Mouse (Mus musculus): Measurements from ENCODE around the gene Iltifb. TPM values are rescaled to one million over a fixed set of nuclear protein-coding genes. Genes with fewer than 3 reads are reported as not detected.
"Not testable (repeated sequence)": the region's sequence is repeated elsewhere in the genome, so short reads cannot be mapped to it uniquely, and the experiment has no call there.

The Iltifb gene
- not detected in 2 replicates for polyA plus RNA-seq (2016; fragmentation: Nextera tagmentation; extraction: Ambion mirVana)

- WGBS (ENCODE audit: insufficient replicate concordance): 74% methylated on average over 6 of the region's 6 CpGs
These were observed at the start of gene Iltifb for GRCm38 (mm10) chr10:118294938-118295337. Gene Iltifb (minus strand): TSS chr10:118295038.

GRCm38 (mm10) chr10:118343155-118343554 is 48.3 kb upstream of the Iltifb start, which contains the start of gene Gm9046:
Gene Gm9046 (minus strand): TSS chr10:118343255.
- not testable (repeated sequence) for H3K9ac ChIP-seq; H3K27me3 ChIP-seq (replicated peaks); H3K27ac ChIP-seq; H3K4me3 ChIP-seq; H3K36me3 ChIP-seq; H3K9me3 ChIP-seq (replicated peaks); H3K4me1 ChIP-seq; H3K4me2 ChIP-seq; ATAC-seq
- no CpG with 5 or more reads among the region's 14 CpGs for WGBS (ENCODE audit: insufficient replicate concordance)

More at GRCm38 (mm10) chr10:118294938-118295337, at the start of gene Iltifb:
- H3K36me3 ChIP-seq: no peaks in the 10 kb centered on the region
- H3K27ac ChIP-seq: no peak within 1 kb of the TSS
- no peaks in the 10 kb centered on the region for H3K4me1 ChIP-seq
- H3K9me3 ChIP-seq (replicated peaks): no peaks in the 10 kb centered on the region
- no peak within 1 kb of the TSS for H3K4me3 ChIP-seq
- no peaks in the 10 kb centered on the region for H3K27me3 ChIP-seq (replicated peaks)
- no peak within 1 kb of the TSS for H3K4me2 ChIP-seq
- ATAC-seq: no peak
- H3K9ac ChIP-seq: no peak within 1 kb of the TSS

GRCm38 (mm10) chr10:118337731-118338130 is 42.9 kb upstream of the Iltifb start, which contains the start of gene Gm9045:
Gene Gm9045 (minus strand): TSS chr10:118337831.
- ATAC-seq; H3K36me3 ChIP-seq; H3K4me3 ChIP-seq; H3K27me3 ChIP-seq (replicated peaks); H3K4me1 ChIP-seq; H3K4me2 ChIP-seq; H3K9ac ChIP-seq; H3K27ac ChIP-seq; H3K9me3 ChIP-seq (replicated peaks): not testable (repeated sequence)
- no CpG with 5 or more reads among the region's 14 CpGs for WGBS (ENCODE audit: insufficient replicate concordance)

- no CpG with 5 or more reads among the region's 14 CpGs for WGBS (ENCODE audit: insufficient replicate concordance)
- not testable (repeated sequence) for H3K9me3 ChIP-seq (replicated peaks); H3K4me2 ChIP-seq; H3K27ac ChIP-seq; ATAC-seq; H3K4me3 ChIP-seq; H3K27me3 ChIP-seq (replicated peaks); H3K4me1 ChIP-seq; H3K9ac ChIP-seq; H3K36me3 ChIP-seq
These were observed 37.5 kb upstream of the Iltifb start, which contains the start of gene Gm9044 for GRCm38 (mm10) chr10:118332308-118332707. Gene Gm9044 (minus strand): TSS chr10:118332408.

GRCm38 (mm10) chr10:118326869-118327268 is 32.0 kb upstream of the Iltifb start, which contains the start of gene Gm9040:
Gene Gm9040 (minus strand): TSS chr10:118326969.
- not testable (repeated sequence) for H3K4me2 ChIP-seq; ATAC-seq; H3K9ac ChIP-seq; H3K4me1 ChIP-seq; H3K4me3 ChIP-seq; H3K36me3 ChIP-seq; H3K27ac ChIP-seq; H3K27me3 ChIP-seq (replicated peaks); H3K9me3 ChIP-seq (replicated peaks)
- WGBS (ENCODE audit: insufficient replicate concordance): no CpG with 5 or more reads among the region's 11 CpGs

GRCm38 (mm10) chr10:118319024-118319423 is 24.2 kb upstream of the Iltifb start:
- H3K27me3 ChIP-seq (replicated peaks): no peaks in the 10 kb centered on the region
- H3K4me2 ChIP-seq: no peak overlapping the region
- ATAC-seq: no peak
- H3K4me3 ChIP-seq: no peak overlapping the region
- H3K36me3 ChIP-seq: no peaks in the 10 kb centered on the region
- no peak overlapping the region for H3K9ac ChIP-seq
- H3K4me1 ChIP-seq: no peaks in the 10 kb centered on the region
- no peak overlapping the region for H3K27ac ChIP-seq
- H3K9me3 ChIP-seq (replicated peaks): no peaks in the 10 kb centered on the region
- WGBS (ENCODE audit: insufficient replicate concordance): 30% methylated on average over 8 of the region's 8 CpGs

GRCm38 (mm10) chr10:118302133-118302532 is 7.3 kb upstream of the Iltifb start:
- H3K9ac ChIP-seq; H3K36me3 ChIP-seq; H3K27ac ChIP-seq; H3K4me3 ChIP-seq; H3K4me1 ChIP-seq; ATAC-seq; H3K4me2 ChIP-seq; H3K27me3 ChIP-seq (replicated peaks); H3K9me3 ChIP-seq (replicated peaks): not testable (repeated sequence)
- 33% methylated on average over 2 of the region's 2 CpGs for WGBS (ENCODE audit: insufficient replicate concordance)

GRCm38 (mm10) chr10:118283016-118283415 is 11.8 kb downstream of the Iltifb start:
- ATAC-seq, H3K4me2 ChIP-seq, H3K4me3 ChIP-seq: not testable (repeated sequence)

GRCm38 (mm10) chr10:118282565-118282964 is 12.3 kb downstream of the Iltifb start:
- not testable (repeated sequence) for H3K9me3 ChIP-seq (replicated peaks); H3K36me3 ChIP-seq; H3K9ac ChIP-seq; H3K4me2 ChIP-seq; H3K27ac ChIP-seq; H3K27me3 ChIP-seq (replicated peaks); H3K4me3 ChIP-seq; ATAC-seq; H3K4me1 ChIP-seq
- 80% methylated on average over 7 of the region's 7 CpGs for WGBS (ENCODE audit: insufficient replicate concordance)

More at GRCm38 (mm10) chr10:118283016-118283415, 11.8 kb downstream of the Iltifb start:
- 75% methylated on average over 1 of the region's 5 CpGs for WGBS (ENCODE audit: insufficient replicate concordance)
- H3K4me1 ChIP-seq; H3K9ac ChIP-seq; H3K27me3 ChIP-seq (replicated peaks); H3K36me3 ChIP-seq; H3K9me3 ChIP-seq (replicated peaks); H3K27ac ChIP-seq: not testable (repeated sequence)

GRCm38 (mm10) chr10:118278069-118278468 is 16.8 kb downstream of the Iltifb start:
- H3K27me3 ChIP-seq (replicated peaks); ATAC-seq; H3K4me1 ChIP-seq; H3K4me3 ChIP-seq; H3K36me3 ChIP-seq; H3K27ac ChIP-seq; H3K4me2 ChIP-seq; H3K9me3 ChIP-seq (replicated peaks); H3K9ac ChIP-seq: not testable (repeated sequence)
- no CpG with 5 or more reads among the region's 4 CpGs for WGBS (ENCODE audit: insufficient replicate concordance)

GRCm38 (mm10) chr10:118271416-118271815 is 23.4 kb downstream of the Iltifb start:
- not testable (repeated sequence) for H3K4me1 ChIP-seq; H3K27ac ChIP-seq; H3K36me3 ChIP-seq; H3K4me3 ChIP-seq; ATAC-seq; H3K9ac ChIP-seq; H3K27me3 ChIP-seq (replicated peaks); H3K4me2 ChIP-seq; H3K9me3 ChIP-seq (replicated peaks)
- WGBS (ENCODE audit: insufficient replicate concordance): 57% methylated on average over 1 of the region's 2 CpGs

- H3K4me3 ChIP-seq; H3K27me3 ChIP-seq (replicated peaks); H3K9ac ChIP-seq; H3K27ac ChIP-seq; H3K36me3 ChIP-seq; ATAC-seq; H3K4me2 ChIP-seq; H3K4me1 ChIP-seq; H3K9me3 ChIP-seq (replicated peaks): not testable (repeated sequence)
- WGBS (ENCODE audit: insufficient replicate concordance): 56% methylated on average over 1 of the region's 8 CpGs
These were observed 26.0 kb downstream of the Iltifb start for GRCm38 (mm10) chr10:118268812-118269211.

- H3K9ac ChIP-seq; H3K4me2 ChIP-seq; H3K4me3 ChIP-seq; ATAC-seq; H3K9me3 ChIP-seq (replicated peaks); H3K27me3 ChIP-seq (replicated peaks); H3K27ac ChIP-seq; H3K36me3 ChIP-seq; H3K4me1 ChIP-seq: not testable (repeated sequence)
- WGBS (ENCODE audit: insufficient replicate concordance): no CpG with 5 or more reads among the region's 13 CpGs
These were observed 36.5 kb downstream of the Iltifb start, which contains the start of gene Gm32802 for GRCm38 (mm10) chr10:118258388-118258787. Gene Gm32802 (plus strand): TSS chr10:118258688.

All from liver, embryonic 12.5 days (tissue).